Mouse (Mus musculus): ENCODE data around the gene Ceacam15. TPM values are rescaled to one million over a fixed set of nuclear protein-coding genes. Genes with fewer than 3 reads are reported as not detected.
"Not testable (repeated sequence)": the region's sequence is repeated elsewhere in the genome, so short reads cannot be mapped to it uniquely, and the experiment has no call there.

Gene Ceacam15
- total RNA-seq (2021) = not detected in 2 replicates
- long read RNA-seq, experiment 1 = 0 reads
- long read RNA-seq, experiment 2 = 0 reads

- DNase-seq = no peak
Observed at GRCm38 (mm10) chr7:16675605-16676004, at the start of gene Ceacam15. TSS of gene Ceacam15 (minus strand) at chr7:16675705.

DNA sequence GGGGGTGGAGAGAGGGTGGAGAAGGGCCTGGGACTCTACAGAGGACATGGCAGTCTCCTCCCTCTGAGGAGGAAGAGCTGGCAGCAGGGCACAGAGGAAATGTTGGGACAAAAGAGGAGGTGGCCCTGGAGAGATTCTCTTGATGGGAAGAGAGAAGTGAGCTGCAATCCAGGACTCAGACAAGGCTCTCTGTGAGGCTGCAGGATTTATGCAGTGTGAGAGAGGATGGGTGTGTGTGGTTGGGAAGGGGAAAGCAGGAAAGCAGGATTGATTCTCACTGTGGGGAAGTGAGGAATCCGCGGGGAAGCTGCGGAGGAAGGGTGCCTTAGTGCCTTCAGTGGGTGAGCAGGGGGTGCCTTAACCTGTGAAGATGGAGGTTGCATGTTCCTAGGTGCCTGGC, 47.0 kb upstream of the Ceacam15 start:
- DNase-seq = not testable (repeated sequence)

DNA sequence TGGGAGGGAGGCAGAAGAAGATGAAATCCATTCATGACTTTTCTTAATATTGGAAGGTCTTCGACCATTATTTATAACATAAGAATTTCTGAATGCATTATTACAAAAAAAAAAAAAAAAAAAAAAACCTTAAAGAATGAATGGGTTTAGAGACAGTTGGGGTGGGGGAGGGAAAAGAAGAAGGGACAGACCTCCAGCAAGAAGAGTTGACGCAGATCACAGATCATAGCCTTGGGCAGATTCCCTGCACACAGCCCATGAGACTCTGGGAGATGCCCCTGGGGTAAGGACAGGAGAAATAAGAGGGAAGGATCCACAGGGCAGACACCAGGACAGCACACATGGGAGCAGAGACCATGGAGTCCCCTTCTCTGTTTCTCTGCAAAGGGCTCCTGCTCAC, 46.1 kb upstream of the Ceacam15 start, which contains the start of gene Ceacam9:
Ceacam9 (plus strand) TSS at position 301 of the 400 bp plus-strand sequence.
- no peak for DNase-seq

GRCm38 (mm10) chr7:16716456-16717152, 41.1 kb upstream of the Ceacam15 start:
- DNase-seq = not testable (repeated sequence)

GRCm38 (mm10) chr7:16712633-16713415, 37.3 kb upstream of the Ceacam15 start:
- no peak for DNase-seq

DNA sequence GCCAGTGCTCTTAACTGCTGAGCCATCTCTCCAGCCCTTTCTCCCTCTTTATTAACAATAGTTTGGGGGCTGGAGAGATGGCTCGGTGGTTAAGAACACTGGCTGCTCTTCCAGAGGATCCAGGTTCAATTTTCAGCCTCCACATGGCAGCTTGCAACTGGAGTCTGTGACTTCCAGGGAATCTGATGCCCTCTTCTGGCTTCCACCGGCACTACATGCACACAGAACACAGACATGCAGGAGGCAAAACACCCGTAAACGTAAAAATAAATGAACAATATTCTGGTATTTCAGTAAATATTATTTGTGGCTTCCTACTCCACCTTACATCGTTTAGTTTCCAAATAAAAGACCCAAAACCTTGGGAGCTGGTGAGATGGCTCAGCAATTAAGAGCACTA, 35.1 kb upstream of the Ceacam15 start:
- no peak for DNase-seq

- no peak for DNase-seq
Observed at GRCm38 (mm10) chr7:16708244-16708643, 32.7 kb upstream of the Ceacam15 start.

GRCm38 (mm10) chr7:16706385-16706784, 30.9 kb upstream of the Ceacam15 start:
- no peak for DNase-seq

GRCm38 (mm10) chr7:16700583-16700982, 25.1 kb upstream of the Ceacam15 start:
- DNase-seq = no peak

- peak; percentile 20 for DNase-seq
Observed at GRCm38 (mm10) chr7:16699042-16699441, 23.5 kb upstream of the Ceacam15 start.

DNA sequence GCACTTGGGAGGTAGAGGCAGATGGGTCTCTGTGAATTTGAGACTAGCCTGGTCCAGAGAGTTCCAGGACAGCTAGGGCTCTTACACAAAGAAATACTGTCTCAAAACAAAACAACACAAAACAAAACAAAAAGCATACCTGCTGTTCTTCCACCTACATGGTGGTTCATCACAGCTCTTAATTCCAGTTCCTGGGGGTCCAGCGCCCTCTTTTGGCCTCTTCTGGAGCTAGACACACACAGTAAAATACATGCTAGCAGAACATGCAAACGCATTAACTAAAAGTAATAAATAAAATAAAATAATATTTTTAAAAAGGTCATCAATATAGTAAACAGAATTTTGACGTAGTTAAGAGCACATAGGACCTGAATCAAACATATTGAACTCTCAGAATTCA, 19.5 kb upstream of the Ceacam15 start:
- DNase-seq = peak; percentile 57

GRCm38 (mm10) chr7:16689196-16689595, 13.7 kb upstream of the Ceacam15 start:
- peak; percentile 52 for DNase-seq

DNA sequence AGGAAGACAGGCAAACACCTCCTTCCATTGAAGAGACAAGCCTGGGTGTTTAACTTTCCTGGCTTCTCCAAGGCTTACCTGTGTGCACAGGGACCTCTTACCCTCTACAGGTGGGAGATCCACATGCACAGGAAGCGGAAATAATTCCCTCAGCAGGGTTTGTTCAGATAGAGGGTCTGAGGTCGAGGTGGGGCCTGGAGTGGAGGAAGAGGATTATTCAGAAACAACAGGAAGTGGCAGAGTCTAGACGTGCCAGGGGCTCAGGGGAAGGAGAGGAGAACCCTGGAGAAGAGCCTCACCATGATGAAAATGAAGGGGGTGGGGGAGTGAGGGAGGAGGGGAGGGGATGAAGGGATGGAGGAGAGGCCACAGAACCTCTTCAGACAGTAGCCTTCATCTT, 4.7 kb upstream of the Ceacam15 start:
- not testable (repeated sequence) for DNase-seq

DNA sequence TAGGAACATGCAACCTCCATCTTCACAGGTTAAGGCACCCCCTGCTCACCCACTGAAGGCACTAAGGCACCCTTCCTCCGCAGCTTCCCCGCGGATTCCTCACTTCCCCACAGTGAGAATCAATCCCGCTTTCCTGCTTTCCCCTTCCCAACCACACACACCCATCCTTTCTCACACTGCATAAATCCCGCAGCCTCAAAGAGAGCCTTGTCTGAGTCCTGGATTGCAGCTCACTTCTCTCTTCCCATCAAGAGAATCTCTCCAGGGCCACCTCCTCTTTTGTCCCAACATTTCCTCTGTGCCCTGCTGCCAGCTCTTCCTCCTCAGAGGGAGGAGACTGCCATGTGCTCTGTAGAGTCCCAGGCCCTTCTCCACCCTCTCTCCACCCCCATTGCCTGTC, 806 bp downstream of the Ceacam15 start:
- DNase-seq = not testable (repeated sequence)

DNA sequence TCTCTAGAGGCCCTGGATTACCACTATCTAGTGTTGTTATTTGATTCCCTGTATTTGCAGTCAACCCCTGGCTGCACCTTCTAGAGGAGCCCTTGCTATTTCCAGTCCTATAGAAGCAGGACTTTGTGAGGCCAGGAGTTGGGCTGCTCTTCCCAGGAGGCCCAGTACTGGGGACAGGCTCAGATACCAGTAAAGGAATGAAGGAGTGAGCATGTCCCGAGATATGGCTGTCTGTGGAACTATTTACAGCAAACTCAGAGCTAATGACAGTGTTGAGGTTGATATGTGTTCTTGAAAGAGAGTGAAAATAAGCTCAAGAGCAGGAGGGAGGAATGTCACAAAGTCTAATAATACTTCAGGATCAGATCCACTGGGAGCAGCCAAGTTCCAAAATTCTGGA, 1.7 kb downstream of the Ceacam15 start:
- no peak for DNase-seq

DNA sequence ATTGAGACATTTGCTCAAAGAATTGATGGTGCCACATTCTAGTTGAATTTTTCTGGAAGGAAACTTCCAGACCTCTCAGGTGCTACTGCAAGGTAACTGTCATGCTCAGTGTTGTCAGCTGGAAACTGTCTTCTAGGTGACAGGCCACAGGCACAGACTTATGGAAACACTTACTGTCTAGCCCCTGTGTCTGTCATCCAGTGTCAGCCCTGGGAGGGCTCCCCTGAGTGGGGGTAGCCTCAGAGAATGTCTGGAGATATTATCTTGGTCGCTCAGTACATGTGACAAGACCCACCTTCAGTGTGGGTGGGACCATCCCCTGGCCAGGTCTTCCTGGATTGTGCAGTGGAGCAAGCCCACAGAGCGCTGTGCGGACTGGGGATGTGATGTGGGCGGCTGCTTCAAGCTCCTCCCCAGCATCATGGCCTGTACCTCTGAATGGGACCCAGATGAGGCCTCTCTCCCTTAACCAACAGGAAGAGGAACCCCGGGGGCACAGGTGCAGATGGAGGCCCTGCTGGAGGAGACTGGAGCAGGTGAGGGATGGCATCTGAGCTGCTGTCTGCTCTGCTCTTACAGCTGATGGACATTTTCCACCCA, 7.1 kb downstream of the Ceacam15 start:
- not testable (repeated sequence) for DNase-seq

DNA sequence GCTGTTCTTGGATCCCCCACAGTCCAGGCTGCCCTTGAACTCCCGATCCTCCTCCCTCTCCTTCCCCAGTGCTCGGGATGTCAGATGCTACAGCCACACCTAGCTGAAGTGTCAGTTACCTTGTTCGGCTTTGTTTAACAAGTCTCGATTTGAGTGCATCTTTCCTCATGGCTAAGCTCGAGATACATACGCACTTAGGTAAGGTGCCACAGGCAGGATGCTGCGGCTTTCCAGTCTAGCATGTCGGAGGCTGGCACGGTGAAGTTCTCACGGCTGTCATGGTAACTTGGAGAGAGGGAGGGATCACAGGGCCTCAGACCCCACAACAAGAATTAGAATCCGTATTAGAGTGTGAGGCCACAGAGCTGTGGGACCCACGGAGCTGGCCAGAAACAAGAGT, 31.2 kb downstream of the Ceacam15 start:
- DNase-seq = no peak

DNA sequence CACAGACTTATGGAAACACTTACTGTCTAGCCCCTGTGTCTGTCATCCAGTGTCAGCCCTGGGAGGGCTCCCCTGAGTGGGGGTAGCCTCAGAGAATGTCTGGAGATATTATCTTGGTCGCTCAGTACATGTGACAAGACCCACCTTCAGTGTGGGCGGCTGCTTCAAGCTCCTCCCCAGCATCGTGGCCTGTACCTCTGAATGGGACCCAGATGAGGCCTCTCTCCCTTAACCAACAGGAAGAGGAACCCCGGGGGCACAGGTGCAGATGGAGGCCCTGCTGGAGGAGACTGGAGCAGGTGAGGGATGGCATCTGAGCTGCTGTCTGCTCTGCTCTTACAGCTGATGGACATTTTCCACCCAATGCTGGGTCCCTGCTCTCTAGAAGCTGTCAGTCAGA, 32.4 kb downstream of the Ceacam15 start:
- DNase-seq = not testable (repeated sequence)

GRCm38 (mm10) chr7:16639028-16639427, 36.5 kb downstream of the Ceacam15 start:
- DNase-seq = peak; percentile 85

- no peak for DNase-seq
Observed at GRCm38 (mm10) chr7:16635116-16635515, 40.4 kb downstream of the Ceacam15 start.

- DNase-seq = not testable (repeated sequence)
Observed at GRCm38 (mm10) chr7:16633913-16634312, 41.6 kb downstream of the Ceacam15 start.

DNA sequence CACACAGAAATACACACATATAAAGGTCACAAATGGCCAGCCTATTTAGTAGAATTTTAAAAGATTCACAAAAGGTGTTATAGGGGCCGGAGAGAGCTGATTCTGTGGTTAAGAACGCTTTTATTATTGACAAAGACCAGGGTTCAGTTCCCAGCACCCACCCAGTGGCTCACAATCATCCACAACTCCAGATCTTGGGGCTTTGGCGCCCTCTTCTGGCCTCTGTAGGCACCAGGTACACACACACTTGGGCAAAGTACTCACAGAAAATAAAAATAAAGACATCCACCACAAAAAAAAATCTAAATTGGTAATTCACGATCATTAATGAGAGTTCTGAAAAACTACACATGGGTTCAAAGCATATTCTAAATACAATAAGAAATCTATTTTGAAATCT, 43.6 kb downstream of the Ceacam15 start:
- DNase-seq = no peak

- DNase-seq = no peak
Observed at GRCm38 (mm10) chr7:16631025-16631424, 44.5 kb downstream of the Ceacam15 start.
